16 mouse cellular contexts compared by ENCODE assay signal in genomic region chr5:136144606-136145430, GRCm38 (mm10). TPM values are rescaled to one million over a fixed set of nuclear protein-coding genes. Genes with fewer than 3 reads are reported as not detected.
DNase-seq lines count a peak whose midpoint lies in the region; ATAC-seq and TF ChIP-seq lines count a peak whose summit lies in the region.
"Had no signal": no experiment of that assay in that cellular context is flagged by ENCODE, and none has a peak within 500 bp of the region (broad histone marks: within the 10 kb centered on the region; RNA-seq: fewer than 3 reads in every experiment).

No protein-coding gene starts in this region.

- no peak overlapping the region for H3K4me2 ChIP-seq in liver, postnatal 0 days (ENCODE audit: low read depth, low read length)
- H3K4me2 ChIP-seq in forebrain, embryonic 16.5 days (ENCODE audit: low read length), result no peak overlapping the region
- H3K4me2 ChIP-seq: embryonic facial prominence, embryonic 12.5 days; midbrain, embryonic 11.5 days had no signal

- H3K27me3 ChIP-seq in MEL (ENCODE audit: control insufficient read depth in 1 of 2, insufficient read depth in 2 of 2, low read length in 2 of 2), result no peaks in the 10 kb centered on the region
- H3K27me3 ChIP-seq in liver, postnatal 0 days (ENCODE audit: insufficient read depth, low read length), result no peaks in the 10 kb centered on the region
- H3K27me3 ChIP-seq in forebrain, embryonic 16.5 days (replicated peaks; ENCODE audit: control insufficient read depth, insufficient read depth, low read length), result no peaks in the 10 kb centered on the region
- H3K27me3 ChIP-seq: embryonic facial prominence, embryonic 12.5 days had no signal

- intact Hi-C loops in heart, postnatal 25 days (cut with DNase I), result no loop called here

- TF ChIP-seq CTCF in MEL (IDR thresholded peaks at IDR 0.05 in 2 of 3, conservative IDR thresholded peaks at IDR 0.05 in 1 of 3; ENCODE audit: control insufficient read depth in 1 of 3, insufficient read depth in 1 of 3, low read depth in 2 of 3, low read length in 3 of 3, poor library complexity in 1 of 3, severe bottlenecking in 1 of 3), result no peak
- no peak for TF ChIP-seq CTCF in liver, postnatal 0 days (IDR thresholded peaks at IDR 0.05; ENCODE audit: low read depth)

- H3K4me3 ChIP-seq in MEL (ENCODE audit: control insufficient read depth in 1 of 2, insufficient read depth in 1 of 2, low read depth in 2 of 2, low read length in 2 of 2), result no peak overlapping the region
- H3K4me3 ChIP-seq in liver, postnatal 0 days (ENCODE audit: low read depth, low read length), result no peak overlapping the region
- H3K4me3 ChIP-seq in forebrain, embryonic 16.5 days (replicated peaks; ENCODE audit: low read length), result no peak overlapping the region
- H3K4me3 ChIP-seq: embryonic facial prominence, embryonic 12.5 days; myocyte had no signal

- WGBS in liver, postnatal 0 days (ENCODE audit: insufficient replicate concordance), result 53% methylated on average over 12 of the region's 12 CpGs
- WGBS in forebrain, embryonic 16.5 days, result 77% methylated on average over 12 of the region's 12 CpGs

- peak overlapping the region; percentile 40 for H3K27ac ChIP-seq in MEL (ENCODE audit: control insufficient read depth, low read depth, low read length)
- no peak overlapping the region for H3K27ac ChIP-seq in liver, postnatal 0 days (ENCODE audit: low read depth)
- no peak overlapping the region for H3K27ac ChIP-seq in forebrain, embryonic 16.5 days (ENCODE audit: low read length)
- H3K27ac ChIP-seq: embryonic facial prominence, embryonic 12.5 days; kidney, postnatal 0 days had no signal

- peak in 1 of 2 experiments; percentile 73; a peak in 2 of 4 replicates for TF ChIP-seq EP300 in MEL (IDR thresholded peaks at IDR 0.05; ENCODE audit: low read depth in 1 of 2, low read length in 2 of 2)
- peak; percentile 24; the same call in 1 of the 2 replicates for TF ChIP-seq EP300 in liver, postnatal 0 days (IDR thresholded peaks at IDR 0.05; ENCODE audit: low read depth)

- H3K79me2 ChIP-seq in MEL (ENCODE audit: control insufficient read depth, insufficient read depth, low read length, poor library complexity), result no peaks in the 10 kb centered on the region

- TF ChIP-seq POLR2A in MEL (IDR thresholded peaks at IDR 0.05; ENCODE audit: control insufficient read depth in 1 of 2, insufficient read depth in 1 of 2, low read depth in 1 of 2, low read length in 2 of 2, poor library complexity in 1 of 2), result no peak

- H3K36me3 ChIP-seq in MEL (ENCODE audit: control insufficient read depth in 1 of 2, insufficient read depth in 2 of 2, low read length in 2 of 2), result peaks cover 2 to 21% of the 10 kb centered on the region in 2 experiments; a peak in 3 of 4 replicates
- peaks cover 14% of the 10 kb centered on the region for H3K36me3 ChIP-seq in liver, postnatal 0 days (replicated peaks; ENCODE audit: insufficient read depth, low read length)
- H3K36me3 ChIP-seq in forebrain, embryonic 16.5 days (ENCODE audit: control insufficient read depth, insufficient read depth), result peaks cover 12% of the 10 kb centered on the region

- H3K9ac ChIP-seq in MEL (ENCODE audit: control insufficient read depth, low read depth, low read length, poor library complexity, severe bottlenecking), result peak overlapping the region; percentile 37
- no peak overlapping the region for H3K9ac ChIP-seq in liver, postnatal 0 days (replicated peaks)
- H3K9ac ChIP-seq in forebrain, embryonic 16.5 days (replicated peaks; ENCODE audit: low read depth, low read length), result no peak overlapping the region
- H3K9ac ChIP-seq: embryonic facial prominence, embryonic 12.5 days had no signal

- peaks cover 20 to 39% of the 10 kb centered on the region in 2 experiments for H3K4me1 ChIP-seq in MEL (ENCODE audit: control insufficient read depth in 1 of 2, insufficient read depth in 2 of 2, low read length in 2 of 2)
- peaks cover 5% of the 10 kb centered on the region for H3K4me1 ChIP-seq in liver, postnatal 0 days (ENCODE audit: insufficient read depth)
- no peaks in the 10 kb centered on the region for H3K4me1 ChIP-seq in forebrain, embryonic 16.5 days (replicated peaks; ENCODE audit: control insufficient read depth, insufficient read depth, low read length)
- H3K4me1 ChIP-seq: embryonic facial prominence, embryonic 12.5 days had no signal

- no peaks in the 10 kb centered on the region for H3K9me3 ChIP-seq in MEL (replicated peaks; ENCODE audit: insufficient read depth, low read length)
- H3K9me3 ChIP-seq in liver, postnatal 0 days (ENCODE audit: low read length), result no peaks in the 10 kb centered on the region; the same call in 1 of the 2 replicates
- no peaks in the 10 kb centered on the region for H3K9me3 ChIP-seq in forebrain, embryonic 16.5 days (ENCODE audit: control insufficient read depth, low read length)

- ATAC-seq in liver, postnatal 0 days, result peak; percentile 24
- no peak for ATAC-seq in forebrain, embryonic 16.5 days

- TF ChIP-seq RAD21 in MEL (IDR thresholded peaks at IDR 0.05; ENCODE audit: low read depth, low read length), result no peak

- peak; percentile 92 for DNase-seq in heart, adult 11 months
- DNase-seq in heart, postnatal 25 days (ENCODE audit: low spot score), result no peak
- peak; percentile 41 to 65 for DNase-seq in kidney, postnatal 4 days
- DNase-seq in kidney, adult 9 months, result no peak
- peak; percentile 64 for DNase-seq in MEL (ENCODE audit: low read depth, low spot score)
- no peak for DNase-seq in liver, postnatal 0 days
- DNase-seq in frontal cortex, postnatal 10 days (ENCODE audit: low spot score in 2 of 2), result no peak
- DNase-seq: cerebellum, postnatal 36 days; layer of hippocampus, adult 9-11 months; right cerebral cortex, adult 18-20 months; spleen, adult 18-20 months had no signal

TF ChIP-seq in MEL, 35 proteins besides CTCF, POLR2A, EP300 and RAD21:
- TF ChIP-seq SMC3 (IDR thresholded peaks at IDR 0.05; ENCODE audit: low read depth, low read length) (no peak), TCF12 (IDR thresholded peaks at IDR 0.05; ENCODE audit: low read depth, low read length) (peak; percentile 77), TBP (IDR thresholded peaks at IDR 0.05; ENCODE audit: low read depth, low read length) (no peak), TAL1 (IDR thresholded peaks at IDR 0.05; ENCODE audit: low read length) (peak; percentile 72), RCOR1 (IDR thresholded peaks at IDR 0.05; ENCODE audit: low read depth, low read length) (peak; percentile 44; the same call in 1 of the 2 replicates), ETS1 (IDR thresholded peaks at IDR 0.05; ENCODE audit: low read depth, low read length) (peak; percentile 65)

RNA-seq across cellular contexts. Expression of gene Alkbh4, which starts 8.9 kb away (rescaled TPM):
- 1 to 10 TPM; 5.3 to 6.0 TPM for total RNA-seq in heart, postnatal 25 days (2021)
- total RNA-seq in MEL (2012; rRNA removed), result 17.1 and 23.2 TPM in 2 replicates
- polyA plus RNA-seq in MEL (2012; ENCODE audit: insufficient read depth in 1 of 2, insufficient read length in 2 of 2, low read depth in 1 of 2, low replicate concordance in 2 of 2, missing spikeins in 1 of 2), result 10 to 100 TPM in 1 of 2 experiments, not detected in 1; 24.2 TPM
- polyA plus RNA-seq in liver, postnatal 0 days (2015; fragmentation: Nextera tagmentation; extraction: Ambion mirVana), result 8.8 and 9.2 TPM in 2 replicates
- polyA plus RNA-seq in forebrain, embryonic 16.5 days (2015; fragmentation: Nextera tagmentation; extraction: Ambion mirVana), result 18.0 and 19.4 TPM in 2 replicates

RNA-seq across cellular contexts. Expression of gene Lrwd1, which starts 8.9 kb away (rescaled TPM):
- total RNA-seq in heart, postnatal 25 days (2021), result 1 to 10 TPM; 5.0 to 6.3 TPM
- total RNA-seq in MEL (2012; rRNA removed), result 98.2 and 103 TPM in 2 replicates
- polyA plus RNA-seq in MEL (2012; ENCODE audit: insufficient read depth in 1 of 2, insufficient read length in 2 of 2, low read depth in 1 of 2, low replicate concordance in 2 of 2, missing spikeins in 1 of 2), result 100 to 1,000 TPM in 1 of 2 experiments, not detected in 1; 133 TPM
- polyA plus RNA-seq in liver, postnatal 0 days (2015; fragmentation: Nextera tagmentation; extraction: Ambion mirVana), result 13.7 and 16.5 TPM in 2 replicates
- 32.1 and 32.7 TPM in 2 replicates for polyA plus RNA-seq in forebrain, embryonic 16.5 days (2015; fragmentation: Nextera tagmentation; extraction: Ambion mirVana)

RNA-seq across cellular contexts. Expression of gene Orai2, which starts 25.7 kb away (rescaled TPM):
- 1 to 10 TPM in 1 of 2 experiments, under 1 TPM in 1; 0.87 to 1.2 TPM for total RNA-seq in heart, postnatal 25 days (2021)
- 26.6 and 33.6 TPM in 2 replicates for total RNA-seq in MEL (2012; rRNA removed)
- polyA plus RNA-seq in MEL (2012; ENCODE audit: insufficient read depth in 1 of 2, insufficient read length in 2 of 2, low read depth in 1 of 2, low replicate concordance in 2 of 2, missing spikeins in 1 of 2), result 10 to 100 TPM in 1 of 2 experiments, not detected in 1; 35.7 TPM
- polyA plus RNA-seq in liver, postnatal 0 days (2015; fragmentation: Nextera tagmentation; extraction: Ambion mirVana), result 4.4 and 4.5 TPM in 2 replicates
- polyA plus RNA-seq in forebrain, embryonic 16.5 days (2015; fragmentation: Nextera tagmentation; extraction: Ambion mirVana), result 41.1 and 44.2 TPM in 2 replicates

RNA-seq across cellular contexts. Expression of gene Polr2j, which starts 28.4 kb away (rescaled TPM):
- 10 to 100 TPM; 64.4 to 71.9 TPM for total RNA-seq in heart, postnatal 25 days (2021)
- 316 and 318 TPM in 2 replicates for total RNA-seq in MEL (2012; rRNA removed)
- 100 to 1,000 TPM in 1 of 2 experiments, not detected in 1; 269 TPM for polyA plus RNA-seq in MEL (2012; ENCODE audit: insufficient read depth in 1 of 2, insufficient read length in 2 of 2, low read depth in 1 of 2, low replicate concordance in 2 of 2, missing spikeins in 1 of 2)
- polyA plus RNA-seq in liver, postnatal 0 days (2015; fragmentation: Nextera tagmentation; extraction: Ambion mirVana), result 99.8 and 112 TPM in 2 replicates
- 214 and 228 TPM in 2 replicates for polyA plus RNA-seq in forebrain, embryonic 16.5 days (2015; fragmentation: Nextera tagmentation; extraction: Ambion mirVana)

RNA-seq across cellular contexts. Expression of gene Prkrip1, which starts 53.9 kb away (rescaled TPM):
- total RNA-seq in heart, postnatal 25 days (2021), result 10 to 100 TPM; 17.3 to 20.9 TPM
- total RNA-seq in MEL (2012; rRNA removed), result 55.1 and 55.6 TPM in 2 replicates
- 10 to 100 TPM in 1 of 2 experiments, not detected in 1; 84.1 TPM for polyA plus RNA-seq in MEL (2012; ENCODE audit: insufficient read depth in 1 of 2, insufficient read length in 2 of 2, low read depth in 1 of 2, low replicate concordance in 2 of 2, missing spikeins in 1 of 2)
- 19.6 and 19.9 TPM in 2 replicates for polyA plus RNA-seq in liver, postnatal 0 days (2015; fragmentation: Nextera tagmentation; extraction: Ambion mirVana)
- 54.0 and 63.0 TPM in 2 replicates for polyA plus RNA-seq in forebrain, embryonic 16.5 days (2015; fragmentation: Nextera tagmentation; extraction: Ambion mirVana)

Comparison
In these comparisons a context has a peak if more than half of its experiments do, and no peak if none do; other contexts are left out.
1. DNase-seq: peak in heart, adult 11 months (single experiment), kidney, postnatal 4 days (2 of 2) and MEL (single experiment); none in heart, postnatal 25 days (single experiment), kidney, adult 9 months (single experiment), liver, postnatal 0 days (single experiment) and frontal cortex, postnatal 10 days (0 of 2).